Mouse (Mus musculus) CH12.LX (cell line): ENCODE measurements around the gene Prkag1.

ENCODE experiments used
- BHLHE40 ChIP-seq: IDR thresholded peaks from 2 replicates; pipeline ENCODE4 v1.6.1; 2011; ENCODE audit warnings: mild to moderate bottlenecking, low read depth, low read length, improper control_type of control experiment
- CHD2 ChIP-seq: IDR thresholded peaks from 2 replicates; pipeline ENCODE4 v1.6.1; 2011; ENCODE audit warnings: low read length, improper control_type of control experiment
- CTCF ChIP-seq, 2 experiments: IDR thresholded peaks in 1 of 2; conservative IDR thresholded peaks in 1 of 2; 2 replicates each; pipeline ENCODE4 v1.5.1; 2011 to 2012; ENCODE audit warnings: low read depth in 2 of 2, low read length in 2 of 2, improper control_type of control experiment in 1 of 2, inconsistent platforms in 1 of 2, mild to moderate bottlenecking in 1 of 2, moderate library complexity in 1 of 2
- EP300 ChIP-seq: IDR thresholded peaks from 2 replicates; pipeline ENCODE4 v1.6.1; 2011; ENCODE audit warnings: low read length, improper control_type of control experiment
- HCFC1 ChIP-seq: IDR thresholded peaks from 2 replicates; pipeline ENCODE4 v1.6.1; 2012; ENCODE audit warnings: low read depth, mild to moderate bottlenecking, inconsistent platforms, low read length, improper control_type of control experiment
- JUN ChIP-seq: IDR thresholded peaks from 2 replicates; pipeline ENCODE4 v1.6.1; 2011; ENCODE audit warnings: low read depth, mild to moderate bottlenecking, low read length, improper control_type of control experiment, moderate library complexity; ENCODE audit not compliant: insufficient read depth
- JUND ChIP-seq: conservative IDR thresholded peaks from 2 replicates; pipeline ENCODE4 v1.6.1; 2011; ENCODE audit warnings: low read depth, low read length, improper control_type of control experiment
- MAFK ChIP-seq: IDR thresholded peaks from 2 replicates; pipeline ENCODE4 v1.6.1; 2011; ENCODE audit warnings: low read length, improper control_type of control experiment; ENCODE audit not compliant: insufficient replicate concordance
- NRF1 ChIP-seq: IDR thresholded peaks from 2 replicates; pipeline ENCODE4 v1.6.1; 2014; ENCODE audit warnings: low read depth, mild to moderate bottlenecking, inconsistent platforms, low read length, improper control_type of control experiment, moderate library complexity
- POLR2A ChIP-seq: IDR thresholded peaks from 2 replicates; pipeline ENCODE4 v1.6.1; 2011; ENCODE audit warnings: low read depth, mild to moderate bottlenecking, improper control_type of control experiment, low read length
- ZC3H11A ChIP-seq: IDR thresholded peaks from 2 replicates; pipeline ENCODE4 v1.6.1; 2012; ENCODE audit warnings: low read depth, mild to moderate bottlenecking, inconsistent platforms, low read length, improper control_type of control experiment
- ZNF384 ChIP-seq: IDR thresholded peaks from 2 replicates; pipeline ENCODE4 v1.6.1; 2012; ENCODE audit warnings: low read depth, low read length, improper control_type of control experiment, inconsistent platforms

DNA sequence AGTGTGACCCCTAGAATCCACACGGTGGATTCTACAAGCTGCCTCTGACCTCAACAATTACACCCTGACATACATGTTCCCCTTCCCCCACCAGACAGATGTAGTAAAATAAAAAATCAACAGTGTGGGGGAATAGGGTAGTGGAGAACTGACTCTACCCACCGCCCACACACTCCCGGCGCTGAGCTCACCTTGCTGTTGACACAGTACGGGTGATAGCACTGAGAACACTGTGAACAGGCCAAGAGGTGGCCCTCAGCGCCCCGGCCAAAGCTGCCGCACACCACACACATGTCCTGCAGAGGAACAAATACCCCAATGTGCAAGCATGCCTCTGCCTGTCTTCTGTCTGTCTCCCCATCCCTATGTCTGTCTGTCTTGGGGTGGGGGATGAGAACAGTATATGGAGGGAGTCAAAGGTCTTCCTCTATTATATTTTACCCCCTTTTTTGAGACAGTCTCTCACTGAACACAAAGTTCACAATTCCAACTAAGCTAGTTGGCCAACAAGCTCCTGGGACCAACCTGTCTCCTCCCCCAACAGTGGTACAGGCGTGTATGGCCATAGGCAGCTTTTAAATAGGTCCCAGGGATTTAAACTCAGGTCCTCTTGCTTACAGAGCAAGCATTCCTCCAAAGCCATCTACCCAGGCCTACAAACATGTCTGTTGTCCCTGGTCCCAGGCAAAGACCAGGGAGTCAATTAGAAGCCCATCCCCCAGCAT lies 28.2 kb upstream of the Prkag1 start:
- TF ChIP-seq ZC3H11A (no peak), JUND (no peak), HCFC1 (no peak), POLR2A (no peak), CTCF (conservative IDR thresholded peaks at IDR 0.05 in 1 of 2, IDR thresholded peaks at IDR 0.05 in 1 of 2; ENCODE audit: low read depth in 2 of 2, low read length in 2 of 2) (no peak), ZNF384 (no peak), NRF1 (no peak), BHLHE40 (no peak), EP300 (no peak), JUN (no peak), MAFK (no peak), CHD2 (no peak)
